Mouse (Mus musculus) hindbrain, embryonic 16.5 days (tissue): Measurements from ENCODE around the gene Soat2. TPM values are rescaled to one million over a fixed set of nuclear protein-coding genes. Genes with fewer than 3 reads are reported as not detected.

ENCODE experiments used
- ATAC-seq: fragments of 200-750 bp; cut with Nextera tagmentation; 2 replicates; pipeline ENCODE4 v1.8.0; 2017; ENCODE audit warnings: moderate TSS enrichment, moderate library complexity
- H3K27ac ChIP-seq: fragments of 300-500 bp; sonication (generic); 2 replicates; pipeline ENCODE4 v1.5.1; 2014; ENCODE audit warnings: low read depth, mild to moderate bottlenecking, control low read depth, low read length, moderate library complexity
- H3K27me3 ChIP-seq: fragments of 300-500 bp; sonication (generic); replicated peaks from 2 replicates; pipeline ENCODE4 v1.6.1; 2014; ENCODE audit warnings: low read length; ENCODE audit not compliant: control insufficient read depth, insufficient read depth
- H3K36me3 ChIP-seq: fragments of 300-500 bp; sonication (generic); 2 replicates; pipeline ENCODE4 v1.6.1; 2014; ENCODE audit warnings: mild to moderate bottlenecking, low read length, moderate library complexity, mixed read lengths; ENCODE audit not compliant: control insufficient read depth, insufficient read depth
- H3K4me1 ChIP-seq: fragments of 300-500 bp; sonication (generic); 2 replicates; pipeline ENCODE4 v1.6.1; 2014; ENCODE audit warnings: low read depth, low read length; ENCODE audit not compliant: control insufficient read depth, insufficient read depth
- H3K4me2 ChIP-seq: fragments of 300-500 bp; sonication (generic); 2 replicates; pipeline ENCODE4 v1.6.1; 2014; ENCODE audit warnings: mild to moderate bottlenecking, low read length, control low read depth, moderate library complexity
- H3K4me3 ChIP-seq: fragments of 300-500 bp; sonication (generic); 2 replicates; pipeline ENCODE4 v1.5.1; 2014; ENCODE audit warnings: mild to moderate bottlenecking, low read length, control low read depth, moderate library complexity
- H3K9ac ChIP-seq: fragments of 300-500 bp; sonication (generic); 2 replicates; pipeline ENCODE4 v1.6.1; 2014; ENCODE audit warnings: low read depth, mild to moderate bottlenecking, control low read depth, low read length, moderate library complexity
- H3K9me3 ChIP-seq: fragments of 300-500 bp; sonication (generic); 2 replicates; pipeline ENCODE4 v1.6.1; 2014; ENCODE audit warnings: mild to moderate bottlenecking, low read length, moderate library complexity; ENCODE audit not compliant: control insufficient read depth
- WGBS: fragments of 180-500 bp; shearing (Covaris S2); extraction: QIAGEN DNeasy Blood & Tissue Kit; methylation state at CpG from one replicate; pipeline ENCODE4 v1.1.7; 2014; 5-methylcytosine and 5-hydroxymethylcytosine counted together
- polyA plus RNA-seq: library from polyadenylated mRNA; unstranded; fragments of >200 nt; fragmentation: Nextera tagmentation; extraction: Ambion mirVana; gene quantifications from 2 replicates; pipeline ENCODE4 v1.2.1, GENCODE M21; 2015

Gene Soat2
- polyA plus RNA-seq, 1 experiment from 2014 or later: not detected

- H3K4me3 ChIP-seq: no peak overlapping the region
- peaks cover 2% of the 10 kb centered on the region; the same call in 1 of the 2 replicates for H3K36me3 ChIP-seq
- H3K4me1 ChIP-seq: no peaks in the 10 kb centered on the region
- H3K27ac ChIP-seq: no peak overlapping the region
- H3K9me3 ChIP-seq: peaks cover 2% of the 10 kb centered on the region; the same call in 1 of the 2 replicates
- WGBS: 93% methylated on average over 7 of the region's 7 CpGs
- no peaks in the 10 kb centered on the region for H3K27me3 ChIP-seq
- no peak overlapping the region for H3K4me2 ChIP-seq
- H3K9ac ChIP-seq: no peak overlapping the region
- ATAC-seq: no peak
These were observed 26.4 kb downstream of the Soat2 start for GRCm38 (mm10) chr15:102176571-102177316.

GRCm38 (mm10) chr15:102177417-102177816, 27.1 kb downstream of the Soat2 start:
- no peak overlapping the region for H3K27ac ChIP-seq
- ATAC-seq: no peak
- peaks cover 2% of the 10 kb centered on the region; the same call in 1 of the 2 replicates for H3K9me3 ChIP-seq
- no peak overlapping the region for H3K4me2 ChIP-seq
- WGBS: 82% methylated on average over 8 of the region's 8 CpGs
- H3K9ac ChIP-seq: no peak overlapping the region
- no peak overlapping the region for H3K4me3 ChIP-seq
- peaks cover 2% of the 10 kb centered on the region; the same call in 1 of the 2 replicates for H3K36me3 ChIP-seq
- H3K27me3 ChIP-seq: no peaks in the 10 kb centered on the region
- no peaks in the 10 kb centered on the region for H3K4me1 ChIP-seq

- Histone ChIP-seq H3K4me2 (no peak overlapping the region), H3K9ac (no peak overlapping the region), H3K27ac (no peak overlapping the region), H3K27me3 (no peaks in the 10 kb centered on the region), H3K4me3 (no peak overlapping the region), H3K36me3 (peaks cover 2% of the 10 kb centered on the region; the same call in 1 of the 2 replicates), H3K4me1 (no peaks in the 10 kb centered on the region), H3K9me3 (peaks cover 2% of the 10 kb centered on the region; the same call in 1 of the 2 replicates)
- 16% methylated on average over 6 of the region's 6 CpGs for WGBS
- no peak for ATAC-seq
These were observed 28.0 kb downstream of the Soat2 start for GRCm38 (mm10) chr15:102178279-102178678.

GRCm38 (mm10) chr15:102179106-102179505, 28.8 kb downstream of the Soat2 start:
- H3K27ac ChIP-seq: no peak overlapping the region
- no peaks in the 10 kb centered on the region for H3K27me3 ChIP-seq
- peaks cover 2% of the 10 kb centered on the region; the same call in 1 of the 2 replicates for H3K36me3 ChIP-seq
- no peak overlapping the region for H3K4me2 ChIP-seq
- no peaks in the 10 kb centered on the region for H3K4me1 ChIP-seq
- no peak overlapping the region for H3K4me3 ChIP-seq
- no peak for ATAC-seq
- H3K9me3 ChIP-seq: peaks cover 2% of the 10 kb centered on the region; the same call in 1 of the 2 replicates
- 86% methylated on average over 9 of the region's 9 CpGs for WGBS
- H3K9ac ChIP-seq: no peak overlapping the region

- Histone ChIP-seq H3K4me1 (no peaks in the 10 kb centered on the region), H3K27ac (no peak overlapping the region), H3K4me3 (no peak overlapping the region), H3K27me3 (no peaks in the 10 kb centered on the region), H3K4me2 (no peak overlapping the region), H3K36me3 (peaks cover 6% of the 10 kb centered on the region), H3K9ac (no peak overlapping the region; the same call in 1 of the 2 replicates), H3K9me3 (no peaks in the 10 kb centered on the region)
- no peak for ATAC-seq
- 86% methylated on average over 14 of the region's 14 CpGs for WGBS
These were observed 29.6 kb downstream of the Soat2 start for GRCm38 (mm10) chr15:102179924-102180323.

GRCm38 (mm10) chr15:102183076-102183475, 32.8 kb downstream of the Soat2 start:
- no peak overlapping the region for H3K4me2 ChIP-seq
- H3K9ac ChIP-seq: no peak overlapping the region
- H3K4me1 ChIP-seq: no peaks in the 10 kb centered on the region
- H3K36me3 ChIP-seq: peaks cover 6% of the 10 kb centered on the region
- H3K4me3 ChIP-seq: no peak overlapping the region
- no peak overlapping the region for H3K27ac ChIP-seq
- no peak for ATAC-seq
- H3K9me3 ChIP-seq: no peaks in the 10 kb centered on the region
- WGBS: 85% methylated on average over 3 of the region's 3 CpGs
- no peaks in the 10 kb centered on the region for H3K27me3 ChIP-seq

GRCm38 (mm10) chr15:102186239-102186638, 35.9 kb downstream of the Soat2 start:
- Histone ChIP-seq H3K4me1 (no peaks in the 10 kb centered on the region), H3K27ac (no peak overlapping the region), H3K9me3 (no peaks in the 10 kb centered on the region), H3K27me3 (no peaks in the 10 kb centered on the region), H3K36me3 (peaks cover 6% of the 10 kb centered on the region), H3K9ac (no peak overlapping the region), H3K4me3 (no peak overlapping the region), H3K4me2 (no peak overlapping the region)
- 91% methylated on average over 11 of the region's 11 CpGs for WGBS
- no peak for ATAC-seq

- H3K27me3 ChIP-seq: no peaks in the 10 kb centered on the region
These were observed 37.8 kb downstream of the Soat2 start for GRCm38 (mm10) chr15:102188096-102188495.

GRCm38 (mm10) chr15:102188883-102189282, 38.6 kb downstream of the Soat2 start:
- Histone ChIP-seq H3K9me3 (no peaks in the 10 kb centered on the region), H3K36me3 (peaks cover 6% of the 10 kb centered on the region), H3K4me3 (no peak overlapping the region), H3K9ac (no peak overlapping the region), H3K27me3 (no peaks in the 10 kb centered on the region), H3K4me2 (no peak overlapping the region), H3K4me1 (no peaks in the 10 kb centered on the region), H3K27ac (no peak overlapping the region)
- ATAC-seq: no peak
- 58% methylated on average over 6 of the region's 6 CpGs for WGBS

More at GRCm38 (mm10) chr15:102188096-102188495, 37.8 kb downstream of the Soat2 start:
- WGBS: 89% methylated on average over 10 of the region's 10 CpGs
- Histone ChIP-seq H3K27ac (no peak overlapping the region), H3K4me2 (no peak overlapping the region), H3K4me3 (no peak overlapping the region), H3K9me3 (no peaks in the 10 kb centered on the region), H3K4me1 (no peaks in the 10 kb centered on the region), H3K9ac (no peak overlapping the region), H3K36me3 (peaks cover 6% of the 10 kb centered on the region)
- ATAC-seq: no peak
